Mouse (Mus musculus): ENCODE results near the gene Cep19.

Cep19 gene

DNA sequence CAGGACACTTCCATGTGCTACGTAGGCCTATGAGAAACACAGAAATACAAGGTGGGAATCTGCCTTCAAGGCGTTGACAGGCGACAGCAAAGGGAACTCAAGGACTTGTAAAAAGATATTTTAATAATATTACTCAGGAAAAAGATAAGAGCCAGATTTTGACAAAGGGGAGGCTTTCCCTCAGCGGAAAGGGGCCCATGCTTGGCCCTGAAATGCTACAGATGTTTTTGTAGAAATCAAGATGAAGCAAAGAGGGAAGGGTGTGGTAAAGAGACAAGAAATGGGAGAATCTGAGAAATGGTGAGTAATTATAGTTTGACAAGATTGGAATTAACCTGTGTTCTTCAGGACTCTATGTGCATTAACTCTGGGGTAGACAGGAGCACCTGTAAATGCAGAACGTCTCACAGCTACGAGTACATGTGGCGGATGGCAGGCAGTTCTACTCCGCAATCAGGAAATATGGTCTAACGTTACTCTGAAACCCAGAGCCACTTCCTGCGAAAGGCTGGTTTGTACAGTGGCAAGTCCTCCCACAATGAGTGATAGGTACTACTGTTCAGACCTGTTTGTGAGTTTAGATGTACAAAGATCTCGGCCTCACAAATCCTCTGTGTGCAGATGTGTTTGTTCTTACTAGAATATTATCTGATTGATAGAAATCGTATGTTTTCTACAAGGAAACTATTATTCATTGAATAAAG lies 7.9 kb downstream of the Cep19 start:
- DNase-seq (ENCODE audit: low read depth, low spot score): no peak

DNA sequence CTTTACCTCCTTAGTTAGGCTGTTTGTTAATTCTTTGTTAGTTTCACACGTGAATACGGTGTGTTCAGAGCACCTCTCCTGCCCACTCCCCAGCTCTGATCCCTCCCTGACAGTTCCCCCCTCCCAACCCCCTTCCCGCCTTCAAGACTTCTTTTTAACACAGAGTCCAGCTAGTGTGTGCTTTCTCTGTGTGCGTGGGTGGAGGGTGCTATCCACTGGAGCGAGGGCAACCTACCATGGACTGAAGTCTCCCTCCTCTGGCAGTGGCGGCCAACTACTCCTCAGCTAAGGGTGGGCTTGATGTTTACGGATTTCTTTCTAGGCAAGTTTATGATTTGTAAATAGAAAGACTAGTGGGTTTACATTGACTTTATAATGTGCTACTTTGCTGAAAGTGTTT lies 8.6 kb downstream of the Cep19 start:
- DNase-seq (ENCODE audit: low read depth, low spot score): no peak

DNA sequence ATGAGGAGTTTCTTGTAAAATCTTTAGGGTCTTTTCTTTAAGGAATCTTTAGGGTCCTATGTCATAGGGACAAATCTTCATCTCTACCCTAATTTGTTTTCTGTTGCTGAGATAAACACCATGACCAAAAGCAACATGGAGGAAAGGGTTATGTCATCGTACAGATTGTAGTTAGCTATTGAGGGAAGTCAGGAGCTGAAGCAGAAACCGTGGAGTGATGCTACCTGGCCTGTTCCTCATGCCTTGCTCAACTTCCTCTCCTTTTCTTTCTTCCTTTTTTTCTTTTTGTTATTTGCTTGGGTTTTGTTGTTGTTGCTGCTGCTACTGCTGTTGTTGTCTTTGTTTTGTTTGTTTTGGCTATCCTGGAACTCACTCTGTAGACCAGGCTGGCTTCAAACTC lies 9.0 kb downstream of the Cep19 start:
- DNase-seq (ENCODE audit: low read depth, low spot score): no peak

DNA sequence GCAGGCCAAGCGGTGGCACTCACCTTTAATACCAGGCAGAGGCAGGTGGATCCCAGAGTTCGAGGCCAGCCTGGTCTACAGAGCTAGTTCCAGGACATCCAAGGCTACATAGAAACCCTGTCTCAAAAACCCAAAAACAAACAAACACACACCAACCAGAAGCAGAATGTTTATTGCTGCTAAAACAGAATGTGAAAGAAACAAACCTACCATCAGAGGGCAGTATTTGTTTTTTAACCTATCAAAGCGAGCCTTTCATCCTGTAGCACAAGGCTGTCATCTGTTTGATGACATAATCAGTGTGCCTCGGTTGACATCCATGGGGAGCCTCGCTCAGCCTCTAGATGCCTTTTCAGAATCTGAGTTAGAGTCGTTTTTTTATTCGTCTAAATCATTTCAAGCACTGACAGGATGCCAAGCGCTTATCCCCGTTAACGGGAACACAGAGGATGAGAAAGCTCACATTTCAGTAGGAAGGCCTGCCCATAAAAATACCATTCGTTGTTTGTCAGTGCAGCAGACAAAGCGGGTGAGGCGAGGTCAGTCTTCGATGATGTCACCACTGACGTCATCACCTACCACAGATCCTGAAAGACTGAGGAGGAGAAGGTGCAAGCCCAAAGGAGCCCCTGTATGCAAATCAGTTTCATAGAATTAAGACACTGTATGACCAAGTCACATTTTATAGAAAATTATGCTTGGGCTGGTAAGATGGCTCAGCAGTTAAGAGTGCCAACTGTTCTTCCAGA lies 11.5 kb downstream of the Cep19 start:
- no peak for DNase-seq (ENCODE audit: low read depth, low spot score)

DNA sequence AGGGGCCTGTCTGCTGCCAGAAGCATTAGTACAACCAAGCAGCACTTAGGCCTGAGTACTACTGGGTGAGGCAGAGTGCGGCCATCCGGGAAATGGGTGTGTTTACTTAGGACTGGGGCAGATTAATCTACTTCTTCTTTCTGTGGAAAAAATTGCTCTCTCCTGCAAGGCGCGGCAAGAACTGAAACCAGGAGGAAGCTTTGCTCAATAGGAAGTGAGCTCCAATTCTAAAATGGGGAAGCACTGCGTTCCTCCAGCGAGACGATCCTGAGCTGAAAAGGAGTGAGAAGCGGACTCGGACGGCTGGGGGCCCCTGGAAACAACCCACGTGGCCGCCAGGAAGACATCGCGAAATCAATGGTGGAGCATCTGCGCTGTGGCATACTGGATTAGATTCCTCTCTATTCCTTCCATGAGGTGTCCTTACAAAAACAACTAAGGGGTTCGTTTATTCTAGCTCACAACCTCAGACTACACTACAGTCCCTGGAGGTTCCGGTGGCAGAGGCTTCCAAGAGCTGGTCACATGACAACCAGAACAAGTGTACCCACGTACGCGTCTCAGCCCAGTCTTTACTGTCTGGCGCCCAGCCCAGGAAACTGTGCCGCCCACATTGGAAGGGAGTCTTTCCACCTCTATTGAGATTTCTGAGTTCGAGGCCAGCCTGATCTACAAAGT lies 14.1 kb downstream of the Cep19 start:
- no peak for DNase-seq (ENCODE audit: low read depth, low spot score)

DNA sequence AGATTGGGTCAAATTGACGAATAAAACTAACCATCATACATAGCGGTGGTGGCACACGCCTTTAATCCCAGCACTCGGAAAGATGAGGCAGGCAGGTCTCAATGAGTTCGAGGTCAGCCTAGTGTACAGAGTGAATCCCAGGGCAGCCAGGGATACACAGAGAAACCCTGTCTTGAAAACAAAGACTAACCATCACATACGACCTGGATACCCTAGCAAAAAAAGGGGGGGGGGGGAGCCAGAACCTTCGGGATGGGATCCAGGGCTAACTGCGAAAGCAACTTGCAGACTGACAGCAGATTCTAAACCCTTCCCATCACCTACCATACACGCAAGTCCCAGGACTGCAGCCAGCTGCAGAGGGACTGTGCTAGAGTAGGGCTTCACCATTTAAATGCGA lies 14.8 kb downstream of the Cep19 start:
- no peak for DNase-seq (ENCODE audit: low read depth, low spot score)

DNA sequence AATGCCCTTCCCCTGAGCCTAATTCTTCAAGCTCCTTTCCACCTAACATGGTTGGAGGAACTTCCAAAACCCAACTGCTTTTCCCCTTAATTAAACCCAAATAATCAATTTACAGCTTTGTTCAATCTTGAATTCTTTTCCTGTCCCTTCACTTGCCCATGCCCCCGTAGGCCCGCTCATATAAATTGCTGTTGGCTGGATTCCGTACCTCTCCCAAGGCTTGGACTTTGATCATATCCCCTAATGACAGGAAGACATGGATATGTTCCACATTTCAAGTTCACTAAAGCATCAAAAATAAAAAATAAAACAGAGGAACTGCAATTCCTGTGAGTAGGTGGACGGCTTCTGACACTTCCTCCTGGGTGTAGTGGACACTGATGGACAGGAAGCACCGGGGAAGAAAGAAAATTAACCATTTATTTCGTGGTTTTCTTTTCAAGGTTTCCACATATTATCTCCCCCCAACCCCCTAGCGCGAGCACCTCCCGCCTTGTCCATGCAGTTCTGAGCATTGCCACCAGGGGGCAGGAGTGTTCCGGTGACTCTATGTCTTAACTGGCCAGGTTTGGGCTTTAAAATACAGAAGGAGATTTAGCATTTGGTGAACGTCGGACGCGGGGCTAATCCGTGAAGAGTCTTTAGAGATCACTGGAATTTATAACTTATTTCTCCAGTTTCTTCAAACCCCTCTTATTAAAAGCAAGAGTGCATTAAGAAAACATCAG lies 15.5 kb downstream of the Cep19 start:
- peak; percentile 53 for DNase-seq (ENCODE audit: low read depth, low spot score)

DNA sequence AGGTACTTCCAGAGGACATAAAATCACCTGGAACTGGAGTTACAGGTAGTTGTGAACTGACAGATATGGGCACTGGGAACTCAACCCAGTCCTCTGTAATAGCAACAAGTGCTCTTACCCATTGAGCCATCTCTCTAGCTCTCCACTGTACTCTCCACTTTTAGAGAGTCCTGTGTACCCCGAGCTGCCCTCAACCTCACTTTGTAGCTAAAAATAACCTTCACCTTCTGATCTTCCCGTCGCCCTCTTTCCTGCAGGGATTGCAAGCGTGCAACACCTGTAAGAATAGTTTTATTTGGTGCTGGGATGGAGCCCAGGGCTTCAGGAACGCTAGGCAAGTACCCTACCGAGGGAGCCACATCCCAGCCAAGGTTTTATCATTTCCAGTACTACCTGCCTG lies 16.2 kb downstream of the Cep19 start:
- no peak for DNase-seq (ENCODE audit: low read depth, low spot score)

DNA sequence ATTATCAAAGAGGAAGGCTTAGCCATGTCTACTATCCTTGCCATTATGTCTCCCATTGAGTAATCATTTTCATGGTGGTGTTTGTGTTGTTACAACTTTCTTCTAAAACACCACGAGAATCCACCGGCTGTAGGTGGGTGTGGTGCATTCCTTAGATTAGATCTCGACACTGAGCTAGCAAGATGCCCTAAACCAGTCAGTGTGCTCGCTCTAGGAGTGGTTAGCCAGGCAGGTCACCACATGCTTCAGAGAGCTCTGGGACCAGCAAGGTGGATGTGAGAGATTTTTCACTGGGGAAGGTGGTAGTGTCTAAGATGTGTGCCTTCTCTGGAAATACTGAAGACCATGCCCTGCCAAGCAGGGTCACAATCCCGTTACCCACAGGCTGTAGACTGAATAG lies 16.6 kb downstream of the Cep19 start:
- no peak for DNase-seq (ENCODE audit: low read depth, low spot score)

DNA sequence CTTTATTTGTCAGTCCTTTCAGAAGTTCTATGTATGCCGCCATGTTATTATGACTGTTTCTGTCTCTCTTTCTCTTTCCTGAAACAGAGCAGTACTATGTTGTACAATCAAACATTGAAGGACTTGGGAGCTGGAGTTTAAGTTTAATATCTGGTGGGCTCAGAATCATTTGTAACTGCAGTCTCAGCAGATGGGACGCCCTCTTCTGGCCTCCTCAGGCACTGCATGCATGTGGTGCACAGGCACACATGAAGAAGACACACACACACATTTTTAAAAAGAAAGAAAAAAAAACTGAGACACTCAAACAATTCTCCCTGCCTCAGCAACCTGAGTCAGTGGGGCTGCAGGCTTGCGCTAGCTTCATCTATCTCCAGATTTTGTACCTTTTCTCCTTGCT lies 20.9 kb downstream of the Cep19 start:
- DNase-seq (ENCODE audit: low read depth, low spot score): no peak

DNA sequence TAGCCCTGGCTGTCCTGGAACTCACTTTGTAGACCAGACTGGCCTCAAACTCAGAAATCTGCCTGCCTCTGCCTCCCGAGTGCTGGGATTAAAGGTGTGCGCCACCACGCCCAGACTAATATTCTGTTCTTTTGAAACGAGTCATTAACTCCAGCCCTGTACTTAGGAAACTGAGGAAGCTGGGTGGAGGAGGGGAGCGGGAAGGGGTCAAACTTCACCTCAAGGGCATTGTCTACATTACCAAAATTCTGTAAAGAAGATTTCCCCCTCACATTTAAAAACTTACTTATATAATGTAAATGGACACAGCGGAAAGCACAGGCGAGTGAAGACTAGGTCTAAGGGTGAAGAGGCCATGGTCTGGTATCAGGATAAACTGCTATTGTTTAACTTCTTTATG lies 24.4 kb downstream of the Cep19 start:
- no peak for DNase-seq (ENCODE audit: low read depth, low spot score)

DNA sequence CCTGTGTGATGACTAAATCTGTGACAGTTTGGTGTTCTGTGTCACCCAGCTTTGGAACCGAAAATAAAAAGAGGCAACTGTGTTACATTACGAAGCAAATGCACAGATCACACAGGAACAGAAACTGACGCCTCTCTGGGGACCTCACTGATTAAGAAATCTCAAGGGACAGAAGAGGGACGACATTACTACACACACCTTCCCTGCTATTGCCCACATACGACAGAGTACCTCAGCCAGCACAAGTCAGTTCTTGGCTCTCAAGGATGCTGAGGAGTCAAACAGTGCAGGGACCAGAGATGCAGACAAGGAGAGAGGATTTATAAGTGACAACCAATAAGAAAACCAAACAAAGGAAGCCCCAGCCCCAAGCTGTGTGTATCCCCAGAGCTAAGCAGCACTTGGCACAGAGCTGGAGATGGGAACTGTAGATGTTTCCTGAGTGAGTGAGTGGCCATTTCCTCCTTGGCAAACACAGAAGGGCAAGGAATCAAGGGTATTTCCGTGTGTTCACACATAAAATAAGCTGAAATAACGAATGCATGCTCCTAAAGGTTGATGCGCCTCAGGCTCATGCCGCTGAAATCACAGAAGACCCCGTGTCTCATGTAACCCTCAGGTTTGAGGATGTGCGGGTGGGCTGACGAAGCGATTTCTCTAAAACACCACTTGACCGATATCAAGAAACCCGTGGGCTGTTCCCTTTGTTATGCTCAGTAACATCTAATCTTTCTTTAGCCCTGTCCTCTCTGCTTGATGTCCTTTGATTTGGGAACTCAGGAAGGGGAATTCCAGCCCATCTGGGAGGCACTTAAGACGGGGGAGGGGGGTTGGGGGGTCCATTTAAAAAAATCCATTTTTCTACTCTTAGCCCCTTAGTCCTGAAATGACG lies 25.1 kb downstream of the Cep19 start:
- no peak for DNase-seq (ENCODE audit: low read depth, low spot score)

DNA sequence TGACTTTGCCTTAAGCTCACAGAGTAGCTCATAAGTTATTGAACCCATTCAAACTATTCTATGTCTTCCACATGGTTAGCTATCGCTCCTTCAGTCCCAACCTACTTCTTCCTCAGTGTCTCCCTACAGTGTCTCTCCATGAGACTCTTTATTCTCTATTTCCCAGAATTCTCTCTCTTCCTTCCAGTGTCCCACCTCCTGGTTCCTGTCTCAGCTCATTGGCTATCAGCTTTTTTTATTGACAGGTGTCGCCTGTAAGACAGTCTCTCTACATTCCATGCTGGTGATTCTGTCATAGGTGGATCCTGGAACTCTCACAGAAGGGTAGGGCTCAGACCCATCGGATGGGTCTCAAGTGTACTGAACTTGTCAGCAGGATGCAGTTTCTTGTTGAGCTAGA lies 25.8 kb downstream of the Cep19 start:
- DNase-seq (ENCODE audit: low read depth, low spot score): no peak

DNA sequence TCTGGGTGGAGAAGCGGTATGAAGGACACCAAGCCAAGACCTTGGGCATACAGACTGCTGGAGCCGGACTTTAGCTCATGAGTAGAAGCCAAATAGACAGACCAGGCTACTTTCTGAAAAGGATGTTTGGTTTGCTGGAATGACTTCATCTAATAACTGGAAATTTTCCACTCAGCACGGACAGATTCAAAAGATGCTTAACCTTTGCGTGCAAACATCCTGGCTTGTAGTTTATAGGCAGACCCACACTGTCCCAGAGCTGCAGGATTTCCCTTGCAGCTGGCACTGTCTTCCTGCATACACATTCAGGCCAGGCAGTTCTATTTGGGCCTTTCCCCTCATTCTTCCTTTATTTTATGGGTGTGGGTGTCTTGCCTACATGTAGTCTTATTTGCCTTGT lies 27.4 kb downstream of the Cep19 start:
- no peak for DNase-seq (ENCODE audit: low read depth, low spot score)

DNA sequence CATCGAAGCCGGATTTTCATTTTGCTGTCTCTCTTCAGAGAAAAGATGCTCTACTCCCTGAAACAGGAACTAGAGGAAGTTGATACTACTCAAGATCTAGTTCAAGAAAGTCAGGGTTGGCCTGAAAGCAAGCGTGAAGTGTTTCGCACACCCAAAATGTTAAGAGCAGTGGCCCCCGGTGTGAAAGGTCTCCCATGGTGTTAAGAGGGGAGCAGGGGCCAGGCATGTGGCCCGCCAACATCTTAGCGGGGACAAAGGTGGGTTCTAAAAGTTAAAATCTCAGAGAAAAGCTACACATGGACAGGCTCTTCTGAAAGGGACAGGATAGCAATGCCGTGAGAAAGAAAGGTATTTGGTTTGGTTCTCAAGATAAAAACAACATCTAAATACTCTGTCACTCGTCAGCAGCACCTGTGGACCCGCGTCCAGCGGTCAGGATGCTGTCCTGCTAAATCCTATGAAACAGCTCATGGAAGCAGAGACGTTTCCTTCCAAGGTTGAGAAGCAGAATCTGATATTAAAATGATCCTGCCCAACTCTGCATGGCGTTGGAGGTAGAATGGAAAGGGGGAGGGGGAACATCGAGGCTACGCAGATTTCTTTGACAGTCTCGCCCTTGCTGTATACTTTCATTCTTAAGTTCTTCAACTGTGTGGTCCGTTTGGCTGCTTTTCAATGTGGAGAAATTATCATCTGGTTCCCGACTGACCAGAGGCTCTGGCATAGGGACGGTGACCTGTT lies 30.0 kb downstream of the Cep19 start:
- DNase-seq (ENCODE audit: low read depth, low spot score): no peak

DNA sequence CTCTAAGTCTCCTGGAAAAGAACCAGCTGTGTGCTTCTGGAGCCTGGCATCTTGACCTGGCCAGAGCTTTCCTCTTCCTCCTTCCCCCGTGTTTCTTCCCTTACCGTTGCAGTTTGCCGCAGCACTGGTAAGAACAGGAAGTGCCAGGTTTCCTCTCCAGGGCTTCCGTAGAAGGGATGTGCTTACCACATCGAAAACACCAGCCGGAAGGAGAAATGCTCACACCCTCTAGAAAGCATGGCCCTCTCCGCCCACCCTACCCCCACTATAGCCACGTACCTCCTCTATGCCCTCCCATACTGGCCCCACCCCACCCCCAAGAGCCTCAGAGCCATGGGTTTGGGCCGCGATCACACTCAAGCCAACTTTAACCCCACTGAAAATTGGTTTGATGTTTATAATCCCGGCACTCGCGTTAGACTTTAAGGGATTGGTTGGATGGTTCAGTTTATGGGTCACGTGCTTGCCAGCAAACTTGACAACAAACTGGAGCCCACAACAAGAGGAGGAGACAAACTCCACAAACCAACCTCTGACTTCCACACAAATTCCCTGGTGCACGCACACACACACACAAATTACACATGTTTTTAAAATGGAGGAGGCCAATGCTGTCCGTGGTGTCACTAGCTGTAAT lies 30.7 kb downstream of the Cep19 start:
- DNase-seq (ENCODE audit: low read depth, low spot score): no peak

DNA sequence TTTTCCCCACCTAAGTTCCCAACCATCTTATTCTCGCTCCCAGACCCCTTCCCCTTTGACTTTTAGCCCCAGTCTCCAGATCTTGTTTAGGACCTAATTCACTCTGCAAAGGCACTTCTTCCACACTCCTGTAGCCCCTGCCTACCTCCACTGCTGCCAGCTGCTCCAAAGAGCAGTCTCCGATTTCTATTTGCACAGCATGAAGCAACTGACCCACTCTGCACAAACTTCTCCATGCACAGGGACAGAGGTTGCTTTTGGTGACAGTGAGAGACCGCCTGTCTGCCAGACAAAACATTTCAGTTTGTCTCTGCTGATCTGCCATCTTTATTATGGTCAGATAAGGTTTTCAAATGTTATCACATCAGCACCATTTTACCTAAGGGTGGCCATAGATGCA lies 33.5 kb downstream of the Cep19 start:
- no peak for DNase-seq (ENCODE audit: low read depth, low spot score)

DNA sequence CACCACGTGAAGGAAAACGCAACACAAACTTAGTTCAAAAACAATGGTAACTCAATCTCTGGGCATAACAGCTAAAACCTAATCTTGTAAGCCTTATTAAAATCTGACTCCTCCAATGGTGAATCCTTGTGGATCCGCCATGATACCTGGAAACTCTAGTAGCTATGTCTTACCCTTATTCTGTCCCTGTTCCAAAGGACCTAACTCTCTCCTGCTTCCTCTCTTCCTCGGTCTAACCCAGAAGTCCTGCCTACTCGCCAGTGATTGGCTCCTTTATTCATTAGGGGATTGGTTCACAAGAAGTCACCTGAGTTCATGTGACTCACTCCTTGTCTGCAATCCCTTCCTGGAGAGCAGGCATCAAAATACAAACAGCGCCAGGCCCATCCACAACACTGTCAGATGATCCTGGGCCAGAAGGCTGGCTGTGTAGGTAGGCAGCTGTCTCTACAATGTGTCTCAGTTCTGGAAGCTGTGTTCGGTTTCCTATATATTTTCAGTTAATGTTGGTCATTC lies 36.3 kb downstream of the Cep19 start:
- no peak for DNase-seq (ENCODE audit: low read depth, low spot score)

DNA sequence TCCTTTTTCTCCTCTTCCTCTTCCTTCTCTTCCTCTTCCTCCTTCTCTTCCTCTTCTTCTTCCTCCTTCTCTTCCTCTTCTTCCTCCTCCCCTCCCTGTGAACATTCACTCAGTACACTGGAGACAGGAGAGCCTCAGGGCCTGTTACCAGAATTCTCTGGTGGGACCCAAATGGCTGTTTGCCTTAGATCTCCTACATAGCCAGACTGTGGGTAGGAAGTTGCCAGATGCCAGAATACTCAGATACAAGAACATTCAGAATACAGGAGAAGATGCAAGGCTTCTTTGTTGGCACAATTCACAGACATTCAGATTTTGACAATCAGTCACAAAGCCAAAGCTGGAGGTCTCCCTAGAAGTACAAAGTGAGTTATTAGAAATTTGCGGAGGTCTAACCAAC lies 39.4 kb downstream of the Cep19 start:
- DNase-seq (ENCODE audit: low read depth, low spot score): no peak

DNA sequence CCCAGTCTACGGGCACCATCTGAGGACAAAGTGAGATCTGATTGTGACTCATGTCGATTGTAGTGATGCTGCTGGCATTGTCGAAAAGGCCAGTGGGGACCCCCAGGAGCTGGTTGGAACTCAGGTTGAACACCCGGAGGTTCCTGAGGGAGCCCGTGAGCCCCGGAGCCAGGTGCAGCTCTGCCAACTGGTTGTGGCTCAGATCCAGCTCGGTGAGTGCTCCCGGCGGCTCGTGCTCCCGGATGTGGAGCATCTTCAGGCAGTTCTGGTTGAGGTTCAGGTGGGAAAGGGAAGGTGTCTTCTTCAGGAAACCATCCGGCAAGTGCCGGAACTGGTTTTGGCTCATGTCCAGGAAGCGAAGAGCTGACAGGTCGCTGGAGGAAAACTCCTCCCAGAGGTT lies 44.2 kb downstream of the Cep19 start:
- no peak for DNase-seq (ENCODE audit: low read depth, low spot score)

All from retina, adult 2 months (tissue).